Mouse (Mus musculus) hindbrain, postnatal 0 days (tissue): ENCODE measurements around the gene Tdrd1. TPM values are rescaled to one million over a fixed set of nuclear protein-coding genes. Genes with fewer than 3 reads are reported as not detected.

Source experiments
- ATAC-seq: fragments of 200-750 bp; cut with Nextera tagmentation; 2 replicates; pipeline ENCODE4 v1.8.0; 2017; ENCODE audit warnings: mild to moderate bottlenecking, moderate TSS enrichment, moderate library complexity
- DNase-seq: peaks from one replicate; pipeline ENCODE4 v3.0.0-alpha.2; 2015; ENCODE audit warnings: low spot score
- H3K27ac ChIP-seq: fragments of 300-500 bp; sonication (generic); 2 replicates; pipeline ENCODE4 v1.5.1; 2014; ENCODE audit warnings: mild to moderate bottlenecking
- H3K27me3 ChIP-seq: fragments of 300-500 bp; sonication (generic); 2 replicates; pipeline ENCODE4 v1.6.1; 2014; ENCODE audit warnings: low read length, mixed read lengths; ENCODE audit not compliant: insufficient read depth
- H3K36me3 ChIP-seq: fragments of 300-500 bp; sonication (generic); 2 replicates; pipeline ENCODE4 v1.6.1; 2014; ENCODE audit warnings: low read length, mixed read lengths; ENCODE audit not compliant: insufficient read depth
- H3K4me1 ChIP-seq: fragments of 300-500 bp; sonication (generic); 2 replicates; pipeline ENCODE4 v1.6.1; 2014; ENCODE audit warnings: antibody characterized with exemption, low read length, mixed read lengths; ENCODE audit not compliant: insufficient read depth
- H3K4me2 ChIP-seq: fragments of 300-500 bp; sonication (generic); 2 replicates; pipeline ENCODE4 v1.6.1; 2014; ENCODE audit warnings: low read depth, mild to moderate bottlenecking, low read length, moderate library complexity, mixed read lengths
- H3K4me3 ChIP-seq: fragments of 300-500 bp; sonication (generic); 2 replicates; pipeline ENCODE4 v1.5.1; 2014; ENCODE audit warnings: low read length
- H3K9ac ChIP-seq: fragments of 300-500 bp; sonication (generic); replicated peaks from 2 replicates; pipeline ENCODE4 v1.6.1; 2014; ENCODE audit warnings: mild to moderate bottlenecking, low read length, moderate library complexity, mixed read lengths
- H3K9me3 ChIP-seq: fragments of 300-500 bp; sonication (generic); 2 replicates; pipeline ENCODE4 v1.6.1; 2016; ENCODE audit warnings: low read length, mixed read lengths
- CTCF ChIP-seq: IDR thresholded peaks from 2 replicates; pipeline ENCODE4 v1.5.1; 2016; ENCODE audit warnings: antibody characterized with exemption, control low read depth, low read depth
- WGBS: fragments of 180-500 bp; shearing (Covaris S2); extraction: QIAGEN DNeasy Blood & Tissue Kit; methylation state at CpG from one replicate; pipeline ENCODE4 v1.1.7; 2014; 5-methylcytosine and 5-hydroxymethylcytosine counted together
- polyA plus RNA-seq: library from polyadenylated mRNA; unstranded; fragments of >200 nt; fragmentation: Nextera tagmentation; extraction: Ambion mirVana; gene quantifications from 2 replicates; pipeline ENCODE4 v1.2.1, GENCODE M21; 2015
- total RNA-seq: library from RNA; depleted of rRNA; stranded (reverse); fragments of >200 nt; gene quantifications from 2 replicates; pipeline ENCODE4 v1.2.3, GENCODE M21; 2014

The Tdrd1 gene
- total and polyA plus RNA-seq, 2 experiments from 2014 or later = 0.68 to 0.94 TPM

- no peaks in the 10 kb centered on the region for H3K27me3 ChIP-seq
- no peak overlapping the region for H3K9ac ChIP-seq
- TF ChIP-seq CTCF = no peak
- H3K36me3 ChIP-seq = peaks cover 34% of the 10 kb centered on the region
- no peak overlapping the region for H3K4me2 ChIP-seq
- DNase-seq (no peak), ATAC-seq (no peak)
- no peaks in the 10 kb centered on the region for H3K4me1 ChIP-seq
- no peak overlapping the region for H3K4me3 ChIP-seq
- H3K9me3 ChIP-seq = no peaks in the 10 kb centered on the region
- no peak overlapping the region for H3K27ac ChIP-seq
- 85% methylated on average over 7 of the region's 7 CpGs for WGBS
Observed at GRCm38 (mm10) chr19:56800930-56801655, 24.9 kb upstream of the Tdrd1 start.

GRCm38 (mm10) chr19:56801656-56802351, 24.2 kb upstream of the Tdrd1 start:
- Histone ChIP-seq H3K4me2 (no peak overlapping the region), H3K4me1 (no peaks in the 10 kb centered on the region), H3K9me3 (no peaks in the 10 kb centered on the region), H3K9ac (no peak overlapping the region), H3K4me3 (no peak overlapping the region), H3K27ac (no peak overlapping the region), H3K27me3 (no peaks in the 10 kb centered on the region), H3K36me3 (peaks cover 29% of the 10 kb centered on the region)
- TF ChIP-seq CTCF = no peak
- no peak for DNase-seq
- ATAC-seq = no peak
- WGBS = 92% methylated on average over 10 of the region's 10 CpGs

GRCm38 (mm10) chr19:56802352-56802746, 23.7 kb upstream of the Tdrd1 start:
- no peaks in the 10 kb centered on the region for H3K27me3 ChIP-seq
- WGBS = 71% methylated on average over 3 of the region's 3 CpGs
- peaks cover 30% of the 10 kb centered on the region for H3K36me3 ChIP-seq
- H3K9me3 ChIP-seq = no peaks in the 10 kb centered on the region
- no peak for TF ChIP-seq CTCF
- no peak overlapping the region for H3K9ac ChIP-seq
- ATAC-seq (no peak), DNase-seq (no peak)
- H3K27ac ChIP-seq = no peak overlapping the region
- no peak overlapping the region for H3K4me3 ChIP-seq
- H3K4me1 ChIP-seq = no peaks in the 10 kb centered on the region
- no peak overlapping the region for H3K4me2 ChIP-seq

GRCm38 (mm10) chr19:56805366-56805765, 20.6 kb upstream of the Tdrd1 start:
- WGBS = 75% methylated on average over 2 of the region's 2 CpGs
- Histone ChIP-seq H3K9me3 (no peaks in the 10 kb centered on the region), H3K36me3 (peaks cover 37% of the 10 kb centered on the region)

GRCm38 (mm10) chr19:56807122-56807521, 18.9 kb upstream of the Tdrd1 start:
- no peak overlapping the region for H3K4me2 ChIP-seq
- no peak overlapping the region for H3K4me3 ChIP-seq
- no peak overlapping the region for H3K9ac ChIP-seq
- no peak for TF ChIP-seq CTCF
- no peaks in the 10 kb centered on the region for H3K27me3 ChIP-seq
- DNase-seq (no peak), ATAC-seq (no peak)
- WGBS = 89% methylated on average over 5 of the region's 5 CpGs
- no peak overlapping the region for H3K27ac ChIP-seq
- peaks cover 20% of the 10 kb centered on the region; the same call in 1 of the 2 replicates for H3K36me3 ChIP-seq
- H3K4me1 ChIP-seq = no peaks in the 10 kb centered on the region
- no peaks in the 10 kb centered on the region for H3K9me3 ChIP-seq

More at GRCm38 (mm10) chr19:56805366-56805765, 20.6 kb upstream of the Tdrd1 start:
- H3K27ac ChIP-seq = no peak overlapping the region
- DNase-seq (no peak), ATAC-seq (no peak)
- no peak for TF ChIP-seq CTCF
- no peak overlapping the region for H3K9ac ChIP-seq
- H3K27me3 ChIP-seq = no peaks in the 10 kb centered on the region
- no peak overlapping the region for H3K4me2 ChIP-seq
- no peaks in the 10 kb centered on the region for H3K4me1 ChIP-seq
- H3K4me3 ChIP-seq = no peak overlapping the region

GRCm38 (mm10) chr19:56808771-56809170, 17.2 kb upstream of the Tdrd1 start:
- WGBS = 52% methylated on average over 5 of the region's 5 CpGs
- DNase-seq (peak; percentile 79), ATAC-seq (no peak)
- Histone ChIP-seq H3K9ac (no peak overlapping the region), H3K36me3 (peaks cover 20% of the 10 kb centered on the region; the same call in 1 of the 2 replicates), H3K4me3 (no peak overlapping the region), H3K9me3 (no peaks in the 10 kb centered on the region), H3K27ac (no peak overlapping the region), H3K4me2 (no peak overlapping the region), H3K27me3 (no peaks in the 10 kb centered on the region), H3K4me1 (no peaks in the 10 kb centered on the region)
- peak; percentile 71 for TF ChIP-seq CTCF
